8 mouse cellular contexts compared by ENCODE assay signal in genomic region chr14:60086254-60086807, GRCm38 (mm10).
A peak's percentile ranks its signal among the peaks of the same experiment; 100 is the strongest.
DNase-seq lines count a peak whose midpoint lies in the region; ATAC-seq and TF ChIP-seq lines count a peak whose summit lies in the region.

No protein-coding gene starts in this region.

- TF ChIP-seq CTCF in heart, postnatal 0 days (IDR thresholded peaks at IDR 0.05; ENCODE audit: low read depth): no peak

- no peak for DNase-seq in heart, postnatal 0 days (ENCODE audit: low spot score)
- DNase-seq in heart, adult 8-10 months (ENCODE audit: low spot score): no peak
- DNase-seq in gastrocnemius, adult 18-20 months (ENCODE audit: low spot score): no peak
- DNase-seq in layer of hippocampus, adult 9-10 months (ENCODE audit: low spot score): no peak
- DNase-seq in layer of hippocampus, adult 9-11 months: no peak

- TF ChIP-seq EP300 in heart, postnatal 0 days (IDR thresholded peaks at IDR 0.05; ENCODE audit: low read depth): no peak

- H3K36me3 ChIP-seq in heart, postnatal 0 days (replicated peaks; ENCODE audit: control insufficient read depth, insufficient read depth, low read length): no peaks in the 10 kb centered on the region
- no peaks in the 10 kb centered on the region for H3K36me3 ChIP-seq in embryonic facial prominence, embryonic 12.5 days
- H3K36me3 ChIP-seq in midbrain, embryonic 16.5 days (ENCODE audit: control insufficient read depth, insufficient read depth, low read length): no peaks in the 10 kb centered on the region

- no peaks in the 10 kb centered on the region for H3K9me3 ChIP-seq in heart, postnatal 0 days (replicated peaks; ENCODE audit: control insufficient read depth, low read length)
- no peaks in the 10 kb centered on the region for H3K9me3 ChIP-seq in embryonic facial prominence, embryonic 12.5 days
- H3K9me3 ChIP-seq in midbrain, embryonic 16.5 days (replicated peaks; ENCODE audit: control insufficient read depth, low read length, poor library complexity, severe bottlenecking): no peaks in the 10 kb centered on the region

- H3K9ac ChIP-seq in heart, postnatal 0 days (replicated peaks; ENCODE audit: low read depth, low read length): no peak overlapping the region
- peak overlapping the region; percentile 44 for H3K9ac ChIP-seq in embryonic facial prominence, embryonic 12.5 days
- H3K9ac ChIP-seq in midbrain, embryonic 16.5 days (ENCODE audit: low read depth, low read length): peak overlapping the region; percentile 58

- H3K4me3 ChIP-seq in heart, postnatal 0 days (ENCODE audit: low read depth, low read length): peak overlapping the region; percentile 32
- peak overlapping the region; percentile 49 for H3K4me3 ChIP-seq in embryonic facial prominence, embryonic 12.5 days
- peak overlapping the region; percentile 43 for H3K4me3 ChIP-seq in midbrain, embryonic 16.5 days (ENCODE audit: low read depth, low read length)

- no peak for ATAC-seq in heart, postnatal 0 days (ENCODE audit: insufficient read depth, low read depth)
- ATAC-seq in embryonic facial prominence, embryonic 12.5 days (ENCODE audit: insufficient number of reproducible peaks, insufficient read depth, low FRiP score, low TSS enrichment): peak; percentile 64; the same call in 1 of the 2 replicates
- ATAC-seq in inflammation-experienced regulatory T-cells, adult 6 months: peak; percentile 34
- ATAC-seq in midbrain, embryonic 16.5 days: peak; percentile 65

- H3K4me2 ChIP-seq in heart, postnatal 0 days (ENCODE audit: low read depth, low read length): peak overlapping the region; percentile 62
- peak overlapping the region; percentile 79 for H3K4me2 ChIP-seq in embryonic facial prominence, embryonic 12.5 days (replicated peaks)
- peak overlapping the region; percentile 65 for H3K4me2 ChIP-seq in midbrain, embryonic 16.5 days (ENCODE audit: low read length)

- H3K27me3 ChIP-seq in heart, postnatal 0 days (ENCODE audit: control insufficient read depth, insufficient read depth, low read length): 0 out of 2 replicates have a peak, but pooled peaks cover 5% of the 10 kb centered on the region
- no peaks in the 10 kb centered on the region for H3K27me3 ChIP-seq in embryonic facial prominence, embryonic 12.5 days
- H3K27me3 ChIP-seq in midbrain, embryonic 16.5 days (ENCODE audit: control insufficient read depth, insufficient read depth, low read depth, low read length): no peaks in the 10 kb centered on the region

- WGBS in heart, postnatal 0 days: 7% methylated on average over 21 of the region's 21 CpGs
- 2% methylated on average over 21 of the region's 21 CpGs for WGBS in embryonic facial prominence, embryonic 12.5 days
- WGBS in midbrain, embryonic 16.5 days: 2% methylated on average over 21 of the region's 21 CpGs

- 0 out of 2 replicates have a peak, but pooled peaks cover 7% of the 10 kb centered on the region for H3K4me1 ChIP-seq in heart, postnatal 0 days (ENCODE audit: control insufficient read depth, insufficient read depth)
- H3K4me1 ChIP-seq in embryonic facial prominence, embryonic 12.5 days: peaks cover 7% of the 10 kb centered on the region
- peaks cover 15% of the 10 kb centered on the region for H3K4me1 ChIP-seq in midbrain, embryonic 16.5 days (ENCODE audit: control insufficient read depth, insufficient read depth, low read length)

- no peak overlapping the region for H3K27ac ChIP-seq in heart, postnatal 0 days (ENCODE audit: low read depth)
- H3K27ac ChIP-seq in embryonic facial prominence, embryonic 12.5 days: no peak overlapping the region
- peak overlapping the region; percentile 1; the same call in 1 of the 2 replicates for H3K27ac ChIP-seq in midbrain, embryonic 16.5 days (ENCODE audit: low read length)
